ENCODE assay signal across 27 mouse cellular contexts in the genomic region with DNA sequence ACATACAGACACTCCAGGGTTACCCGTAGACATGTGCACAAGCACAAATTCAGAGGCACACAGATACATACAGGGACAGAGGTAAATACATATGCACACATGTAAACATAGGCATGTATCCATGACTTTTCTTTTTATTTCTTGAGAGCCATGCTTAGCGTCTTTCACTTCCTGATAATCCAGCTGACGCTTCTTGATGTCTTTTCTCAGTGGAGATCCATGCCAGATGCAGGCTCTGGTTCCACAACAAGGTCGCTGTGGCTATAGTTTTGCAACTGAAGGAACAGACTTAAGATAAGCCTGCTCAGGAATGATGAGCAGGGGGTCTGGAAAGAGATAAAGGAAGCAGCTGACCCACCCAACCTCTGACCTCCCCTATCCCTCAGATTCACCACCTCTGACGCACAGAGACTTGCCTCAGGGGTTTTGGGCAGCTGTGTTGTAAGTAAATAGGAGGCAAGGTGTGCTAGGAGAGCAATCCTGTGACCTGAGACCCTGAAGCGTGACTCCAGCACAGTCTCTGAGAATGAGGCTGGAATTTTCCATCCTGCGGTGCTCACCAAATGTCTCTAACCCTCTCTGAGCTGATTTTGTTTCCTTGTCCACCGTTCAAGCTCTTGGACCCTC. TPM values are rescaled to one million over a fixed set of nuclear protein-coding genes. Genes with fewer than 3 reads are reported as not detected.
DNase-seq lines count a peak whose midpoint lies in the region; ATAC-seq lines count a peak whose summit lies in the region.
"Had no signal": no experiment of that assay in that cellular context is flagged by ENCODE, and none has a peak within 500 bp of the region (broad histone marks: within the 10 kb centered on the region; RNA-seq: fewer than 3 reads in every experiment).

No protein-coding gene starts in this region.

- H3K27ac ChIP-seq in kidney, embryonic 14.5 days (ENCODE audit: low read depth, low read length) = no peak overlapping the region
- H3K27ac ChIP-seq: gastrocnemius, adult 2 months; hindbrain, embryonic 14.5 days; limb, embryonic 12.5 days; liver, embryonic 15.5 days; midbrain, embryonic 12.5 days; neural tube, embryonic 13.5 days; stomach, embryonic 15.5 days had no signal

- H3K4me3 ChIP-seq in kidney, embryonic 14.5 days (ENCODE audit: low read length) = no peak overlapping the region
- H3K4me3 ChIP-seq: erythroblast, embryonic 14.5 days; gastrocnemius, adult 2 months; heart, embryonic 12.5 days; limb, embryonic 12.5 days; liver, embryonic 15.5 days; midbrain, embryonic 12.5 days; neural tube, embryonic 13.5 days; stomach, embryonic 15.5 days had no signal

- no peaks in the 10 kb centered on the region for H3K36me3 ChIP-seq in kidney, embryonic 14.5 days (ENCODE audit: control insufficient read depth, insufficient read depth, low read length)
- H3K36me3 ChIP-seq: heart, embryonic 12.5 days; limb, embryonic 12.5 days; liver, embryonic 15.5 days; midbrain, embryonic 12.5 days; neural tube, embryonic 13.5 days; stomach, embryonic 15.5 days had no signal

- H3K9ac ChIP-seq in kidney, embryonic 14.5 days (ENCODE audit: low read depth, low read length) = no peak overlapping the region
- H3K9ac ChIP-seq: heart, embryonic 12.5 days; hindbrain, embryonic 14.5 days; limb, embryonic 12.5 days; liver, embryonic 15.5 days; lung, embryonic 14.5 days; midbrain, embryonic 12.5 days; neural tube, embryonic 13.5 days; stomach, embryonic 15.5 days had no signal

- WGBS in kidney, embryonic 14.5 days = 75% methylated on average over 8 of the region's 8 CpGs

- no peaks in the 10 kb centered on the region for H3K27me3 ChIP-seq in kidney, embryonic 14.5 days (ENCODE audit: control insufficient read depth, insufficient read depth, low read length)
- H3K27me3 ChIP-seq: heart, embryonic 12.5 days; limb, embryonic 12.5 days; liver, embryonic 15.5 days; midbrain, embryonic 12.5 days; neural tube, embryonic 13.5 days; stomach, embryonic 15.5 days had no signal

- ATAC-seq in kidney, embryonic 14.5 days (ENCODE audit: low FRiP score, low TSS enrichment) = no peak
- peak; percentile 47; the same call in 1 of the 2 replicates for ATAC-seq in common myeloid progenitor, adult 5-6 weeks (replicated peaks; ENCODE audit: low read depth, poor library complexity, severe bottlenecking)
- ATAC-seq: CD4-positive, CD25-positive, alpha-beta regulatory T cell, adult 4 months; forebrain, embryonic 16.5 days; intestine, postnatal 0 days had no signal

- H3K4me2 ChIP-seq in kidney, embryonic 14.5 days (replicated peaks; ENCODE audit: low read depth, low read length) = no peak overlapping the region
- H3K4me2 ChIP-seq: heart, embryonic 12.5 days; hindbrain, embryonic 14.5 days; limb, embryonic 12.5 days; liver, embryonic 15.5 days; lung, embryonic 14.5 days; midbrain, embryonic 12.5 days; neural tube, embryonic 13.5 days; stomach, embryonic 15.5 days had no signal

- peak; percentile 44 for DNase-seq in kidney, adult 11 months
- DNase-seq in kidney, postnatal 25 days = peak; percentile 15 to 52
- no peak for DNase-seq in kidney, adult 9 months
- DNase-seq in ovary, postnatal 36 days (ENCODE audit: low spot score) = no peak
- DNase-seq in retina, postnatal 1 day = no peak
- DNase-seq: adrenal gland, adult 8-10 months; cerebellum, adult 11 months; cerebellum, adult 9-11 months; gastrocnemius, adult 2 months; gastrocnemius, postnatal 36 days; heart, postnatal 10 days; lung, embryonic 14.5 days; lung, postnatal 14 days; right cerebral cortex, postnatal 14 days had no signal

- H3K4me1 ChIP-seq in kidney, embryonic 14.5 days (ENCODE audit: control insufficient read depth, insufficient read depth, low read length) = 0 out of 2 replicates have a peak, but pooled peaks cover 3% of the 10 kb centered on the region
- H3K4me1 ChIP-seq: liver, embryonic 15.5 days; midbrain, embryonic 12.5 days had no signal

- H3K9me3 ChIP-seq in kidney, embryonic 14.5 days (ENCODE audit: control insufficient read depth, low read length) = no peaks in the 10 kb centered on the region
- H3K9me3 ChIP-seq: heart, embryonic 12.5 days; limb, embryonic 12.5 days; liver, embryonic 15.5 days; midbrain, embryonic 12.5 days; neural tube, embryonic 13.5 days; stomach, embryonic 15.5 days had no signal

RNA-seq across cellular contexts. Expression of gene Klf6, which starts 37.0 kb away (rescaled TPM):
- 32.6 and 50.4 TPM in 2 replicates for polyA plus RNA-seq in kidney, embryonic 14.5 days (2014; fragmentation: Nextera tagmentation; extraction: Ambion mirVana)
- total RNA-seq in common myeloid progenitor, adult 5-6 weeks (2017) = 103 and 107 TPM in 2 replicates

Comparison
In these comparisons a context has a peak if more than half of its experiments do, and no peak if none do; other contexts are left out.
1. DNase-seq: peak in kidney, adult 11 months (single experiment) and kidney, postnatal 25 days (2 of 2); none in kidney, adult 9 months (single experiment), ovary, postnatal 36 days (single experiment) and retina, postnatal 1 day (single experiment).